Mouse (Mus musculus) ovary, adult 18-20 months (tissue): ENCODE measurements around the gene Ahdc1.

Experiments used
- DNase-seq: peaks from one replicate; pipeline ENCODE4 v3.0.0; 2022; ENCODE audit warnings: low spot score, mixed read lengths

The Ahdc1 gene

GRCm38 (mm10) chr4:133055163-133055951 lies 44.3 kb downstream of the Ahdc1 start:
- DNase-seq: no peak

- DNase-seq: peak; percentile 85
Observed at GRCm38 (mm10) chr4:133056069-133056890, 45.2 kb downstream of the Ahdc1 start.

- DNase-seq: peak; percentile 75
Observed at GRCm38 (mm10) chr4:133057389-133058122, 46.5 kb downstream of the Ahdc1 start.

GRCm38 (mm10) chr4:133058123-133058453 lies 47.0 kb downstream of the Ahdc1 start:
- no peak for DNase-seq

GRCm38 (mm10) chr4:133058513-133059480 lies 47.7 kb downstream of the Ahdc1 start:
- no peak for DNase-seq

GRCm38 (mm10) chr4:133060702-133061101 lies 49.6 kb downstream of the Ahdc1 start:
- DNase-seq: no peak

- DNase-seq: no peak
Observed at GRCm38 (mm10) chr4:133061798-133062197, 50.7 kb downstream of the Ahdc1 start.

GRCm38 (mm10) chr4:133062286-133062685 lies 51.2 kb downstream of the Ahdc1 start:
- no peak for DNase-seq

GRCm38 (mm10) chr4:133063203-133063602 lies 52.1 kb downstream of the Ahdc1 start:
- no peak for DNase-seq

- DNase-seq: no peak
Observed at GRCm38 (mm10) chr4:133063799-133064198, 52.7 kb downstream of the Ahdc1 start.

GRCm38 (mm10) chr4:133064791-133065190 lies 53.7 kb downstream of the Ahdc1 start:
- no peak for DNase-seq

- no peak for DNase-seq
Observed at GRCm38 (mm10) chr4:133065894-133066386, 54.9 kb downstream of the Ahdc1 start.

GRCm38 (mm10) chr4:133068400-133069138 lies 57.5 kb downstream of the Ahdc1 start:
- no peak for DNase-seq

GRCm38 (mm10) chr4:133070388-133070787 lies 59.3 kb downstream of the Ahdc1 start:
- no peak for DNase-seq

GRCm38 (mm10) chr4:133070821-133071372 lies 59.8 kb downstream of the Ahdc1 start:
- no peak for DNase-seq

GRCm38 (mm10) chr4:133073192-133073591 lies 62.1 kb downstream of the Ahdc1 start:
- DNase-seq: no peak

GRCm38 (mm10) chr4:133074070-133074819 lies 63.2 kb downstream of the Ahdc1 start:
- DNase-seq: no peak

GRCm38 (mm10) chr4:133074894-133075572 lies 64.0 kb downstream of the Ahdc1 start:
- no peak for DNase-seq

GRCm38 (mm10) chr4:133078947-133079346 lies 67.9 kb downstream of the Ahdc1 start:
- DNase-seq: no peak
